Mouse (Mus musculus) thymus, adult 2 months (tissue): ENCODE results near the gene Mpzl1.

Experiments
- CTCF ChIP-seq: fragments of 200-500 bp; IDR thresholded peaks from 2 replicates; pipeline ENCODE4 v1.5.1; 2012; ENCODE audit warnings: mild to moderate bottlenecking, control low read depth, low read length, moderate library complexity, borderline replicate concordance; ENCODE audit not compliant: control insufficient read depth, poor library complexity, insufficient read depth; ENCODE audit errors: extremely low read depth
- POLR2A ChIP-seq: fragments of 200-500 bp; IDR thresholded peaks from 2 replicates; pipeline ENCODE4 v1.6.1; 2012; ENCODE audit warnings: mild to moderate bottlenecking, low read length, control low read depth, moderate library complexity; ENCODE audit not compliant: control insufficient read depth, poor library complexity, insufficient read depth; ENCODE audit errors: extremely low read depth

DNA sequence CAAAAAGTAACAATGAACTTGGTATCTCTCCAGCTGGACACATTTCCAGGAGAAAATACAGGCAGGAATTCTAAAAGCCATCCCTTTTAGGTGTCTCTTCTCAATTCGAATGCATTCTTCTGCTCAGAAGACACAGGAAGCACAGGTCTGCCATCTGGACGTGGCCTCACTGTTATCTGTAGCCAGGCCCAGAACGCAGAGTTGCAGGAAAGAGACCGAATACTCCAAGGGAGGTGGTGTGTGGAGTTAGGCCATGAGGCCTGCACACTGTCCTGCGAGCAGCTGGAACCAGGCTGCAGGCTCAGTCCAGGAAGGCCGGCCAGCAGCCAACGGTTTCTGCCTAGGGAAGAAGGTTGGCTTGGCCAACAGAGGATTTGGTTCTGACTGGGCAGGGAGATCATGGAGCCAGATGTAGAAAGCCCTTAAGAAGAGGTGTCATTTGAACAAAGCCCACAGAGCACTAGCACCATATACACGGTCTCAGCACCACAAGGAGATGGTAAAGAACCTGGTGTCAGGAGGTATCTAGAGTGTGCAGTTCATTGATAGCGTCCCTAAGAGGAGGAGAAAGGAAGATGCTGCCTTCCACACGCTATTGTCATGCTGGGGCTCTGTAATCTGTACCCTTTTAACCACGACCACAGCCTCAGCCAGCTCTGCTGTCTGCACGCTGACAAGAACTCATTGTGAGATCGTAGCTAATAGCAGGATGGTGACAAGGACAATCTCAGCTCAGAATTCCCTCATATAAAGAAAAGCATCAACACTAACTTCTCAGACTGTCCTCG, 41.8 kb downstream of the Mpzl1 start:
- TF ChIP-seq CTCF (no peak), POLR2A (no peak)
